Mouse (Mus musculus) ES-Bruce4 (cell line): Measurements from ENCODE around the gene Hus1b.

Experiments used
- CTCF ChIP-seq: IDR thresholded peaks from one replicate; pipeline ENCODE4 v1.8.1; 2011; ENCODE audit warnings: low read depth, low read length
- EP300 ChIP-seq: IDR thresholded peaks from 2 replicates; pipeline ENCODE4 v1.6.1; 2011; ENCODE audit warnings: low read depth, low read length; ENCODE audit not compliant: insufficient read depth
- POLR2A ChIP-seq: IDR thresholded peaks from one replicate; pipeline ENCODE4 v1.8.1; 2011; ENCODE audit warnings: low read length; ENCODE audit not compliant: insufficient read depth

DNA sequence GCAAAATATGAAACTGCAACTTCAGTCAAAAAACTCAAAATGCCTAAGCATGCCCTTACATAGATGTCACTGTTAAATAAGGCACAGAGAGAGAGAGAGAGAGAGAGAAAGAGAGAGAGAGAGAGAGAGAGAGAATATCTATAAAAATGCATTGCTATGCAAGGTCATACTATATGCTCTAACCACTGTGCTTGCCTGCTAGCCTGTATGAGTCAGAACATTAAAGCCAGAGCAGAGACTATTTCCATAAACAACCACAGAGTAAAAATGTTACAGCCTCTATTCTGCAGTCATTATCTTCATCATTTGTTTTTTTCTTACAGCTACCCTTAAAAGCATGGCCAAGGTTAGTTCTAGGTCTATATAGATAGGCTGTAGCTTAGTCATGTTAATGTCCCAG lies 33.8 kb downstream of the Hus1b start:
- TF ChIP-seq CTCF (no peak), POLR2A (no peak), EP300 (no peak)
